Mouse (Mus musculus): ENCODE data around the gene Ispd. TPM values are rescaled to one million over a fixed set of nuclear protein-coding genes. Genes with fewer than 3 reads are reported as not detected.

The Ispd gene
- polyA plus RNA-seq, 1 experiment from 2014 or later: 2.1 TPM

- Histone ChIP-seq H3K4me1 (ENCODE audit: insufficient read depth) (no peaks in the 10 kb centered on the region), H3K36me3 (replicated peaks; ENCODE audit: insufficient read depth, low read length) (no peaks in the 10 kb centered on the region), H3K27me3 (ENCODE audit: insufficient read depth, low read length) (no peaks in the 10 kb centered on the region), H3K27ac (ENCODE audit: low read depth) (no peak overlapping the region), H3K4me2 (ENCODE audit: low read depth, low read length) (no peak overlapping the region), H3K4me3 (ENCODE audit: low read depth, low read length) (no peak overlapping the region), H3K9me3 (ENCODE audit: low read length) (no peaks in the 10 kb centered on the region), H3K9ac (replicated peaks) (no peak overlapping the region)
- ATAC-seq (no peak), DNase-seq (no peak)
- TF ChIP-seq EP300 (IDR thresholded peaks at IDR 0.05; ENCODE audit: low read depth): no peak
- 68% methylated on average over 3 of the region's 3 CpGs for WGBS (ENCODE audit: insufficient replicate concordance)
These were observed 151.3 kb downstream of the Ispd start for GRCm38 (mm10) chr12:36532525-36532924.

- ATAC-seq: no peak
- WGBS (ENCODE audit: insufficient replicate concordance): 57% methylated on average over 2 of the region's 2 CpGs
- H3K4me2 ChIP-seq (ENCODE audit: low read depth, low read length): no peak overlapping the region
These were observed 152.1 kb downstream of the Ispd start for GRCm38 (mm10) chr12:36533160-36533900.

GRCm38 (mm10) chr12:36534589-36534988, 153.3 kb downstream of the Ispd start:
- no peaks in the 10 kb centered on the region for H3K9me3 ChIP-seq (ENCODE audit: low read length)
- TF ChIP-seq EP300 (IDR thresholded peaks at IDR 0.05; ENCODE audit: low read depth) (no peak), CTCF (IDR thresholded peaks at IDR 0.05; ENCODE audit: low read depth) (no peak)
- 71% methylated on average over 5 of the region's 5 CpGs for WGBS (ENCODE audit: insufficient replicate concordance)
- ATAC-seq (no peak), DNase-seq (no peak)
- no peaks in the 10 kb centered on the region for H3K4me1 ChIP-seq (ENCODE audit: insufficient read depth)
- H3K27ac ChIP-seq (ENCODE audit: low read depth): no peak overlapping the region
- H3K9ac ChIP-seq (replicated peaks): no peak overlapping the region
- H3K4me3 ChIP-seq (ENCODE audit: low read depth, low read length): no peak overlapping the region
- no peaks in the 10 kb centered on the region for H3K27me3 ChIP-seq (ENCODE audit: insufficient read depth, low read length)
- H3K4me2 ChIP-seq (ENCODE audit: low read depth, low read length): no peak overlapping the region
- no peaks in the 10 kb centered on the region for H3K36me3 ChIP-seq (replicated peaks; ENCODE audit: insufficient read depth, low read length)

More at GRCm38 (mm10) chr12:36533160-36533900, 152.1 kb downstream of the Ispd start:
- H3K4me1 ChIP-seq (ENCODE audit: insufficient read depth): no peaks in the 10 kb centered on the region
- no peaks in the 10 kb centered on the region for H3K36me3 ChIP-seq (replicated peaks; ENCODE audit: insufficient read depth, low read length)
- no peak overlapping the region for H3K9ac ChIP-seq (replicated peaks)
- H3K27me3 ChIP-seq (ENCODE audit: insufficient read depth, low read length): no peaks in the 10 kb centered on the region
- no peak for TF ChIP-seq CTCF (IDR thresholded peaks at IDR 0.05; ENCODE audit: low read depth)
- no peak overlapping the region for H3K27ac ChIP-seq (ENCODE audit: low read depth)
- no peaks in the 10 kb centered on the region for H3K9me3 ChIP-seq (ENCODE audit: low read length)
- no peak overlapping the region for H3K4me3 ChIP-seq (ENCODE audit: low read depth, low read length)
- no peak for DNase-seq

- ATAC-seq: no peak
- no peak for TF ChIP-seq EP300 (IDR thresholded peaks at IDR 0.05; ENCODE audit: low read depth)
- TF ChIP-seq CTCF (IDR thresholded peaks at IDR 0.05; ENCODE audit: low read depth): no peak
- Histone ChIP-seq H3K27ac (ENCODE audit: low read depth) (no peak overlapping the region), H3K9ac (replicated peaks) (no peak overlapping the region), H3K9me3 (ENCODE audit: low read length) (no peaks in the 10 kb centered on the region), H3K36me3 (replicated peaks; ENCODE audit: insufficient read depth, low read length) (no peaks in the 10 kb centered on the region), H3K4me3 (ENCODE audit: low read depth, low read length) (no peak overlapping the region), H3K4me2 (ENCODE audit: low read depth, low read length) (no peak overlapping the region), H3K4me1 (ENCODE audit: insufficient read depth) (no peaks in the 10 kb centered on the region), H3K27me3 (ENCODE audit: insufficient read depth, low read length) (no peaks in the 10 kb centered on the region)
- no peak for DNase-seq
These were observed 164.1 kb downstream of the Ispd start for GRCm38 (mm10) chr12:36545318-36545717.

GRCm38 (mm10) chr12:36549474-36549873, 168.2 kb downstream of the Ispd start:
- WGBS (ENCODE audit: insufficient replicate concordance): 84% methylated on average over 9 of the region's 9 CpGs
- Histone ChIP-seq H3K36me3 (replicated peaks; ENCODE audit: insufficient read depth, low read length) (no peaks in the 10 kb centered on the region), H3K4me3 (ENCODE audit: low read depth, low read length) (no peak overlapping the region), H3K4me2 (ENCODE audit: low read depth, low read length) (no peak overlapping the region), H3K4me1 (ENCODE audit: insufficient read depth) (no peaks in the 10 kb centered on the region), H3K9ac (replicated peaks) (no peak overlapping the region), H3K27me3 (ENCODE audit: insufficient read depth, low read length) (no peaks in the 10 kb centered on the region), H3K27ac (ENCODE audit: low read depth) (no peak overlapping the region), H3K9me3 (ENCODE audit: low read length) (no peaks in the 10 kb centered on the region)
- DNase-seq (no peak), ATAC-seq (no peak)
- TF ChIP-seq CTCF (IDR thresholded peaks at IDR 0.05; ENCODE audit: low read depth) (no peak), EP300 (IDR thresholded peaks at IDR 0.05; ENCODE audit: low read depth) (no peak)

- H3K9me3 ChIP-seq (ENCODE audit: low read length): no peaks in the 10 kb centered on the region
- no peaks in the 10 kb centered on the region for H3K27me3 ChIP-seq (ENCODE audit: insufficient read depth, low read length)
- H3K36me3 ChIP-seq (replicated peaks; ENCODE audit: insufficient read depth, low read length): no peaks in the 10 kb centered on the region
- no peaks in the 10 kb centered on the region for H3K4me1 ChIP-seq (ENCODE audit: insufficient read depth)
- H3K27ac ChIP-seq (ENCODE audit: low read depth): no peak overlapping the region
- H3K4me3 ChIP-seq (ENCODE audit: low read depth, low read length): no peak overlapping the region
- no peak overlapping the region for H3K4me2 ChIP-seq (ENCODE audit: low read depth, low read length)
- no peak overlapping the region for H3K9ac ChIP-seq (replicated peaks)
- TF ChIP-seq EP300 (IDR thresholded peaks at IDR 0.05; ENCODE audit: low read depth) (no peak), CTCF (IDR thresholded peaks at IDR 0.05; ENCODE audit: low read depth) (no peak)
- ATAC-seq (no peak), DNase-seq (no peak)
- 56% methylated on average over 1 of the region's 1 CpGs for WGBS (ENCODE audit: insufficient replicate concordance)
These were observed 173.4 kb downstream of the Ispd start for GRCm38 (mm10) chr12:36554697-36555096.

All from liver, postnatal 0 days (tissue).